Mouse (Mus musculus): Measurements from ENCODE around the gene Rap1gap.

Gene Rap1gap

GRCm38 (mm10) chr4:137774013-137774412 is 109.5 kb downstream of the Rap1gap start:
- DNase-seq (ENCODE audit: low read depth, low spot score): no peak

GRCm38 (mm10) chr4:137774505-137774904 is 110.0 kb downstream of the Rap1gap start:
- no peak for DNase-seq (ENCODE audit: low read depth, low spot score)

- DNase-seq (ENCODE audit: low read depth, low spot score): no peak
These were observed 113.3 kb downstream of the Rap1gap start for GRCm38 (mm10) chr4:137777866-137778265.

- DNase-seq (ENCODE audit: low read depth, low spot score): no peak
These were observed 114.1 kb downstream of the Rap1gap start for GRCm38 (mm10) chr4:137778397-137779184.

All from mesoderm, embryonic 11.5 days (tissue).